Mouse (Mus musculus) stomach, postnatal 0 days (tissue): ENCODE measurements around the gene BC030867.

ENCODE experiments used
- CTCF ChIP-seq: IDR thresholded peaks from 2 replicates; pipeline ENCODE4 v1.5.1; 2016; ENCODE audit warnings: antibody characterized with exemption, low read depth, mild to moderate bottlenecking, moderate library complexity
- EP300 ChIP-seq: optimal IDR thresholded peaks from 2 replicates; pipeline ENCODE3; 2016; ENCODE audit warnings: antibody characterized with exemption

GRCm38 (mm10) chr11:102211011-102211410 lies 37.7 kb upstream of the BC030867 start:
- TF ChIP-seq CTCF (no peak), EP300 (no peak)
